Mouse (Mus musculus) urinary bladder, adult 18-20 months (tissue): ENCODE measurements around the gene Gm3147.
"Not testable (repeated sequence)": the region's sequence is repeated elsewhere in the genome, so short reads cannot be mapped to it uniquely, and the experiment has no call there.

ENCODE experiments used
- DNase-seq, 2 experiments: peaks; one replicate each; pipeline ENCODE4 v3.0.0; 2022; ENCODE audit warnings: low spot score in 2 of 2, mixed read lengths in 2 of 2

Gm3147 gene

GRCm38 (mm10) chr5:94616242-94616641, at the start of gene Gm3147:
Gene Gm3147 (minus strand): TSS chr5:94616342.
- DNase-seq = not testable (repeated sequence)

GRCm38 (mm10) chr5:94648082-94648481, 31.9 kb upstream of the Gm3147 start, which contains the start of gene Gm6205:
Gene Gm6205 (plus strand): TSS chr5:94648382.
- DNase-seq = not testable (repeated sequence)

GRCm38 (mm10) chr5:94623679-94624078, 7.5 kb upstream of the Gm3147 start, which contains the start of gene Gm6509:
Gene Gm6509 (plus strand): TSS chr5:94623979.
- not testable (repeated sequence) for DNase-seq
